Mouse (Mus musculus) midbrain, embryonic 10.5 days (tissue): ENCODE results near the gene Ifitm10. TPM values are rescaled to one million over a fixed set of nuclear protein-coding genes. Genes with fewer than 3 reads are reported as not detected.

Source experiments
- DNase-seq: peaks from one replicate; pipeline ENCODE4 v3.0.0-alpha.2; 2017; ENCODE audit warnings: low spot score
- H3K27ac ChIP-seq: fragments of 300-500 bp; sonication (generic); replicated peaks from 2 replicates; pipeline ENCODE4 v1.5.1; 2016; ENCODE audit warnings: mild to moderate bottlenecking
- H3K27me3 ChIP-seq: fragments of 300-500 bp; sonication (generic); 2 replicates; pipeline ENCODE4 v1.6.1; 2016; ENCODE audit warnings: low read depth, mild to moderate bottlenecking; ENCODE audit not compliant: poor library complexity, severe bottlenecking
- H3K36me3 ChIP-seq: fragments of 300-500 bp; sonication (generic); 2 replicates; pipeline ENCODE4 v1.6.1; 2016; ENCODE audit warnings: mild to moderate bottlenecking, moderate library complexity
- H3K4me1 ChIP-seq: fragments of 300-500 bp; sonication (generic); 2 replicates; pipeline ENCODE4 v1.6.1; 2016
- H3K4me3 ChIP-seq: fragments of 300-500 bp; sonication (generic); 2 replicates; pipeline ENCODE4 v1.5.1; 2016; ENCODE audit warnings: mild to moderate bottlenecking, moderate library complexity
- H3K9me3 ChIP-seq: fragments of 300-500 bp; sonication (generic); replicated peaks from 2 replicates; pipeline ENCODE4 v1.6.1; 2016; ENCODE audit warnings: mild to moderate bottlenecking
- WGBS: fragments of 180-500 bp; shearing (Covaris S2); methylation state at CpG from one replicate; pipeline ENCODE4 v1.1.7; 2016; 5-methylcytosine and 5-hydroxymethylcytosine counted together
- polyA plus RNA-seq: library from polyadenylated mRNA; unstranded; fragments of >200 nt; fragmentation: Nextera tagmentation; extraction: Ambion mirVana; gene quantifications from 2 replicates; pipeline ENCODE4 v1.2.1, GENCODE M21; 2016

The Ifitm10 gene
- polyA plus RNA-seq, 1 experiment from 2014 or later, result 0.41 TPM

- 39% methylated on average over 7 of the region's 7 CpGs for WGBS
- H3K4me1 ChIP-seq, result peaks cover 14% of the 10 kb centered on the region
- H3K27ac ChIP-seq, result 0 out of 2 replicates have a peak overlapping the region, but pooled peaks have one; percentile 18
- peaks cover 60% of the 10 kb centered on the region for H3K27me3 ChIP-seq
- H3K9me3 ChIP-seq, result no peaks in the 10 kb centered on the region
- no peaks in the 10 kb centered on the region for H3K36me3 ChIP-seq
- peak; percentile 38 for DNase-seq
- no peak overlapping the region for H3K4me3 ChIP-seq
Measured at GRCm38 (mm10) chr7:142400750-142401142, 27.2 kb upstream of the Ifitm10 start.

- no peak for DNase-seq
- H3K27ac ChIP-seq, result 0 out of 2 replicates have a peak overlapping the region, but pooled peaks have one; percentile 18
- whole genome bisulfite sequencing, result 58% methylated on average over 7 of the region's 7 CpGs
Measured at GRCm38 (mm10) chr7:142400112-142400749, 26.7 kb upstream of the Ifitm10 start.

GRCm38 (mm10) chr7:142399250-142399649, 25.7 kb upstream of the Ifitm10 start:
- H3K27ac ChIP-seq, result no peak overlapping the region
- H3K9me3 ChIP-seq, result no peaks in the 10 kb centered on the region
- no peak for DNase-seq
- peaks cover 14% of the 10 kb centered on the region for H3K4me1 ChIP-seq
- H3K4me3 ChIP-seq, result no peak overlapping the region
- H3K27me3 ChIP-seq, result peaks cover 55% of the 10 kb centered on the region
- 79% methylated on average over 1 of the region's 1 CpGs for WGBS
- no peaks in the 10 kb centered on the region for H3K36me3 ChIP-seq

More at GRCm38 (mm10) chr7:142400112-142400749, 26.7 kb upstream of the Ifitm10 start:
- Histone ChIP-seq H3K36me3 (no peaks in the 10 kb centered on the region), H3K27me3 (peaks cover 60% of the 10 kb centered on the region), H3K4me1 (peaks cover 14% of the 10 kb centered on the region), H3K9me3 (no peaks in the 10 kb centered on the region), H3K4me3 (no peak overlapping the region)

GRCm38 (mm10) chr7:142398052-142398451, 24.5 kb upstream of the Ifitm10 start:
- peaks cover 17% of the 10 kb centered on the region for H3K4me1 ChIP-seq
- 0 out of 2 replicates have a peak overlapping the region, but pooled peaks have one; percentile 23 for H3K27ac ChIP-seq
- H3K27me3 ChIP-seq, result peaks cover 47% of the 10 kb centered on the region
- H3K9me3 ChIP-seq, result no peaks in the 10 kb centered on the region
- no peak overlapping the region for H3K4me3 ChIP-seq
- DNase-seq, result no peak
- H3K36me3 ChIP-seq, result no peaks in the 10 kb centered on the region
- 70% methylated on average over 2 of the region's 2 CpGs for WGBS

GRCm38 (mm10) chr7:142396611-142397010, 23.1 kb upstream of the Ifitm10 start:
- no peak overlapping the region for H3K4me3 ChIP-seq
- H3K9me3 ChIP-seq, result no peaks in the 10 kb centered on the region
- no peaks in the 10 kb centered on the region for H3K36me3 ChIP-seq
- H3K27ac ChIP-seq, result no peak overlapping the region
- no peak for DNase-seq
- 94% methylated on average over 1 of the region's 1 CpGs for WGBS
- peaks cover 37% of the 10 kb centered on the region for H3K27me3 ChIP-seq
- H3K4me1 ChIP-seq, result peaks cover 22% of the 10 kb centered on the region

- no peak for DNase-seq
- Histone ChIP-seq H3K4me1 (peaks cover 14% of the 10 kb centered on the region), H3K4me3 (no peak overlapping the region), H3K9me3 (no peaks in the 10 kb centered on the region), H3K27ac (no peak overlapping the region), H3K36me3 (no peaks in the 10 kb centered on the region), H3K27me3 (peaks cover 37% of the 10 kb centered on the region)
- WGBS, result 88% methylated on average over 4 of the region's 4 CpGs
Measured at GRCm38 (mm10) chr7:142395472-142395871, 21.9 kb upstream of the Ifitm10 start.

GRCm38 (mm10) chr7:142394261-142395190, 21.0 kb upstream of the Ifitm10 start:
- peaks cover 31% of the 10 kb centered on the region for H3K27me3 ChIP-seq
- H3K4me3 ChIP-seq, result no peak overlapping the region
- peaks cover 7% of the 10 kb centered on the region; the same call in 1 of the 2 replicates for H3K4me1 ChIP-seq
- no peak for DNase-seq
- no peaks in the 10 kb centered on the region for H3K36me3 ChIP-seq
- H3K27ac ChIP-seq, result no peak overlapping the region
- H3K9me3 ChIP-seq, result no peaks in the 10 kb centered on the region
- 69% methylated on average over 6 of the region's 6 CpGs for WGBS

- Histone ChIP-seq H3K4me3 (no peak overlapping the region), H3K27ac (no peak overlapping the region), H3K4me1 (peaks cover 11% of the 10 kb centered on the region; the same call in 1 of the 2 replicates), H3K27me3 (peaks cover 20% of the 10 kb centered on the region), H3K9me3 (no peaks in the 10 kb centered on the region), H3K36me3 (no peaks in the 10 kb centered on the region)
- WGBS, result 29% methylated on average over 4 of the region's 4 CpGs
- no peak for DNase-seq
Measured at GRCm38 (mm10) chr7:142393191-142393590, 19.6 kb upstream of the Ifitm10 start.

GRCm38 (mm10) chr7:142391609-142392008, 18.1 kb upstream of the Ifitm10 start:
- no peak overlapping the region for H3K27ac ChIP-seq
- H3K27me3 ChIP-seq, result peaks cover 5% of the 10 kb centered on the region; the same call in 1 of the 2 replicates
- no peaks in the 10 kb centered on the region for H3K36me3 ChIP-seq
- H3K4me3 ChIP-seq, result no peak overlapping the region
- peaks cover 23% of the 10 kb centered on the region for H3K4me1 ChIP-seq
- no peak for DNase-seq
- 75% methylated on average over 4 of the region's 4 CpGs for WGBS
- H3K9me3 ChIP-seq, result no peaks in the 10 kb centered on the region

GRCm38 (mm10) chr7:142391108-142391507, 17.6 kb upstream of the Ifitm10 start:
- no peak for DNase-seq
- Histone ChIP-seq H3K4me1 (peaks cover 28% of the 10 kb centered on the region), H3K9me3 (no peaks in the 10 kb centered on the region), H3K4me3 (no peak overlapping the region), H3K36me3 (no peaks in the 10 kb centered on the region), H3K27me3 (no peaks in the 10 kb centered on the region), H3K27ac (no peak overlapping the region)
- 92% methylated on average over 3 of the region's 3 CpGs for WGBS

GRCm38 (mm10) chr7:142389961-142390650, 16.6 kb upstream of the Ifitm10 start:
- peaks cover 34% of the 10 kb centered on the region for H3K4me1 ChIP-seq
- peaks cover 7% of the 10 kb centered on the region; the same call in 1 of the 2 replicates for H3K36me3 ChIP-seq
- WGBS, result 83% methylated on average over 3 of the region's 3 CpGs
- no peaks in the 10 kb centered on the region for H3K9me3 ChIP-seq
- DNase-seq, result no peak
- H3K27me3 ChIP-seq, result no peaks in the 10 kb centered on the region
- no peak overlapping the region for H3K27ac ChIP-seq
- no peak overlapping the region for H3K4me3 ChIP-seq

GRCm38 (mm10) chr7:142388740-142389139, 15.2 kb upstream of the Ifitm10 start:
- no peaks in the 10 kb centered on the region for H3K27me3 ChIP-seq
- DNase-seq, result no peak
- WGBS, result 91% methylated on average over 2 of the region's 2 CpGs
- peak overlapping the region; percentile 87; the same call in 1 of the 2 replicates for H3K27ac ChIP-seq
- H3K4me1 ChIP-seq, result peaks cover 34% of the 10 kb centered on the region
- H3K9me3 ChIP-seq, result no peaks in the 10 kb centered on the region
- peaks cover 21% of the 10 kb centered on the region for H3K36me3 ChIP-seq
- H3K4me3 ChIP-seq, result no peak overlapping the region
